Mouse (Mus musculus): ENCODE measurements around the gene Hecw1. TPM values are rescaled to one million over a fixed set of nuclear protein-coding genes. Genes with fewer than 3 reads are reported as not detected.
"Not testable (repeated sequence)": the region's sequence is repeated elsewhere in the genome, so short reads cannot be mapped to it uniquely, and the experiment has no call there.

The Hecw1 gene
- polyA plus RNA-seq, 1 experiment: not detected

- Histone ChIP-seq H3K4me3 (replicated peaks; ENCODE audit: extremely low read depth, low read depth, low read length) (no peak overlapping the region), H3K4me1 (ENCODE audit: control insufficient read depth, insufficient read depth, low read length) (no peaks in the 10 kb centered on the region)
- no peak for TF ChIP-seq CTCF (IDR thresholded peaks at IDR 0.05; ENCODE audit: insufficient read depth, low read length)
- TF ChIP-seq POLR2A (IDR thresholded peaks at IDR 0.05; ENCODE audit: borderline replicate concordance, extremely low read depth, low read depth, low read length): no peak
- DNase-seq: no peak
Observed at GRCm38 (mm10) chr13:14271476-14271875, 251.6 kb downstream of the Hecw1 start.

- WGBS: 37% methylated on average over 9 of the region's 9 CpGs
- DNase-seq: not testable (repeated sequence)
Observed at GRCm38 (mm10) chr13:14260939-14261338, 262.1 kb downstream of the Hecw1 start.

GRCm38 (mm10) chr13:14245946-14246345, 277.1 kb downstream of the Hecw1 start:
- no peaks in the 10 kb centered on the region for H3K4me1 ChIP-seq (ENCODE audit: control insufficient read depth, insufficient read depth, low read length)
- no peak overlapping the region for H3K4me3 ChIP-seq (replicated peaks; ENCODE audit: extremely low read depth, low read depth, low read length)
- DNase-seq: no peak
- 56% methylated on average over 2 of the region's 2 CpGs for WGBS
- TF ChIP-seq CTCF (IDR thresholded peaks at IDR 0.05; ENCODE audit: insufficient read depth, low read length) (no peak), POLR2A (IDR thresholded peaks at IDR 0.05; ENCODE audit: borderline replicate concordance, extremely low read depth, low read depth, low read length) (no peak)

More at GRCm38 (mm10) chr13:14260939-14261338, 262.1 kb downstream of the Hecw1 start:
- not testable (repeated sequence) for H3K4me3 ChIP-seq (replicated peaks; ENCODE audit: extremely low read depth, low read depth, low read length); H3K4me1 ChIP-seq (ENCODE audit: control insufficient read depth, insufficient read depth, low read length)

GRCm38 (mm10) chr13:14179669-14180068, 343.4 kb downstream of the Hecw1 start:
- DNase-seq: no peak
- no peak for TF ChIP-seq POLR2A (IDR thresholded peaks at IDR 0.05; ENCODE audit: borderline replicate concordance, extremely low read depth, low read depth, low read length)
- H3K4me1 ChIP-seq (ENCODE audit: control insufficient read depth, insufficient read depth, low read length): no peaks in the 10 kb centered on the region
- H3K4me3 ChIP-seq (replicated peaks; ENCODE audit: extremely low read depth, low read depth, low read length): no peak overlapping the region
- 90% methylated on average over 3 of the region's 3 CpGs for WGBS

- Histone ChIP-seq H3K4me3 (replicated peaks; ENCODE audit: extremely low read depth, low read depth, low read length) (no peak overlapping the region), H3K4me1 (ENCODE audit: control insufficient read depth, insufficient read depth, low read length) (no peaks in the 10 kb centered on the region)
- TF ChIP-seq POLR2A (IDR thresholded peaks at IDR 0.05; ENCODE audit: borderline replicate concordance, extremely low read depth, low read depth, low read length) (no peak), CTCF (IDR thresholded peaks at IDR 0.05; ENCODE audit: insufficient read depth, low read length) (0 out of 2 replicates have a peak, but pooled peaks have one; percentile 4)
- no peak for DNase-seq
- WGBS: 73% methylated on average over 1 of the region's 1 CpGs
Observed at GRCm38 (mm10) chr13:14177989-14178388, 345.0 kb downstream of the Hecw1 start.

Other genes with a start within 250 kb of the Hecw1 start
- gene Mrpl32, start 89.9 kb upstream of the Hecw1 start, polyA plus RNA-seq (2012; rRNA removed): 4.3 and 4.6 TPM in 2 replicates
- 22.8 and 38.8 TPM in 2 replicates for gene Psma2, start 90.0 kb upstream of the Hecw1 start, polyA plus RNA-seq (2012; rRNA removed)
- gene AW209491, start 106.9 kb upstream of the Hecw1 start, polyA plus RNA-seq (2012; rRNA removed): 3.1 and 4.8 TPM in 2 replicates

Measured in lung, adult 2 months (tissue).